Mouse (Mus musculus) heart, postnatal 36 days (tissue): ENCODE data around the gene 4833439L19Rik. TPM values are rescaled to one million over a fixed set of nuclear protein-coding genes. Genes with fewer than 3 reads are reported as not detected.

Experiments used
- DNase-seq, 2 experiments: peaks; one replicate each; pipeline ENCODE4 v3.0.0; 2021 to 2022
- intact Hi-C: fragments of 180-260 bp; cut with DNase I; formaldehyde crosslinking; loops from one replicate; pipeline ENCODE4 v1.15.1; 2025
- microRNA-seq, 2 experiments: library from miRNA; unstranded; fragments of <30 nt; microRNA quantifications; one replicate each; pipeline ENCODE4 v1.2.0; 2021; ENCODE audit warnings: borderline number of aligned reads in 2 of 2
- total RNA-seq, 2 experiments: library from RNA; stranded (reverse); gene quantifications; 2 replicates each; pipeline ENCODE4 v1.2.3; 2021

The 4833439L19Rik gene
- total RNA-seq, 2 experiments from 2014 or later, result 91.5 TPM

GRCm38 (mm10) chr13:54556176-54556575, 9.1 kb downstream of the 4833439L19Rik start:
- DNase-seq, result no peak
- intact Hi-C loops, result no loop called here

GRCm38 (mm10) chr13:54548036-54548435, 17.2 kb downstream of the 4833439L19Rik start:
- intact Hi-C loops, result no loop called here
- DNase-seq, result no peak

- intact Hi-C loops, result no loop called here
Observed at GRCm38 (mm10) chr13:54532134-54532533, 33.1 kb downstream of the 4833439L19Rik start.

GRCm38 (mm10) chr13:54527140-54527539, 38.1 kb downstream of the 4833439L19Rik start:
- DNase-seq, result no peak
- intact Hi-C loops, result no loop called here

More at GRCm38 (mm10) chr13:54532134-54532533, 33.1 kb downstream of the 4833439L19Rik start:
- DNase-seq, result no peak

DNA sequence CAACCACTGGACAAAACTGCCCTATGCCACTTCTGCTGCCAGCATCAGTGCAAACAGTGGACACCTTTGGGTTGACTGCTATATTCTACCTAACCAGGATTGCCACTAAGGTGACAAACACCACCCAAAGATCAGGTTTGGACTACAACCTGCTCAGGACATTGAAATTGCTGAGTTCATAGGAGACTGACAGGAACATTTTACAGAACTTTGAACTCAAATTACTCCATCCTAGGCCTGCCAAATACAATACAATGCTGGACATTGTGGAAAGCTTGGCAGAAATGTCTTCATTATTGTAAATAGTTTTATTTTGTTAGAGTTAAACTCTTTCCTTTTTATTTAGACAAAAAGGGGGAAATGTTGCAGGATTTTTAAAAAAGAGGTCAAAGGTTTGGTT, 44.1 kb downstream of the 4833439L19Rik start:
- DNase-seq, result no peak
- intact Hi-C loops, result no loop called here

DNA sequence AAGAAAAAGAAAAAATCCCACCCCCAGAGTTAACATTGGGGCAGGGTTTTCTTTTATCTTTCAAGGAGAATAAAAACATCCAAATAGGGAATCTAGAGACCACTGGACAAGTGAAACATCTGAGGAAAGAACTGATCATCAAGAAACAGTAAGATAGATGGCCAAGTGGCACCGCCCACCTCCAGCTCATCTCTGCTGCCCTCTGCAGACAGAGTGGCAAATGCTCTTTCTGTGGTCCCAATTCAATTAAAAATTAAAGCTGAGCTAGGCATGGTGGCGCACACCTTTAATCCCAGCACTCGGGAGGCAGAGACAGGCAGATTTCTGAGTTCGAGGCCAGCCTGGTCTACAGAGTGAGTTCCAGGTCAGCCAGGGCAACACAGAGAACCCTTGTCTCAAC, 45.0 kb downstream of the 4833439L19Rik start:
- no peak for DNase-seq
- intact Hi-C loops, result no loop called here

DNA sequence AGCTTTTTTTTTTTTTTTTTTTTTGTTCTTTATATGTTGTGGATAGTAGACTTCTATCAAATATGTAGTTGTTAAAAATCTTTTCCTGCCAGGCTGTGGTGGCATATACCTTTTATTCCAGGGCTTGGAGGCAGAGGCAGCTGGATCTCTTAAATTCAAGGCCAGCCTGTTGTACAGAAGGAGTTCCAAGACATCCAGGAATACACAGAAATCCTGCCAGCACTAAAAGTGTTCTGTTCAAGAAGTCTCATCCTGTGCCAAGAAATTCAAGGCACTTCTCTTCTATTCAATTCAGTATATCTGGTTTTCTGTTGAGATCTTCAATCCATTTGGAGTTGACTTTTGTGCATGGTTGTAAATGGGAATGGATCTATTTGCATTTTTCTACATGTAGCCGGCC, 59.3 kb downstream of the 4833439L19Rik start:
- DNase-seq, result no peak
- intact Hi-C loops, result no loop called here

DNA sequence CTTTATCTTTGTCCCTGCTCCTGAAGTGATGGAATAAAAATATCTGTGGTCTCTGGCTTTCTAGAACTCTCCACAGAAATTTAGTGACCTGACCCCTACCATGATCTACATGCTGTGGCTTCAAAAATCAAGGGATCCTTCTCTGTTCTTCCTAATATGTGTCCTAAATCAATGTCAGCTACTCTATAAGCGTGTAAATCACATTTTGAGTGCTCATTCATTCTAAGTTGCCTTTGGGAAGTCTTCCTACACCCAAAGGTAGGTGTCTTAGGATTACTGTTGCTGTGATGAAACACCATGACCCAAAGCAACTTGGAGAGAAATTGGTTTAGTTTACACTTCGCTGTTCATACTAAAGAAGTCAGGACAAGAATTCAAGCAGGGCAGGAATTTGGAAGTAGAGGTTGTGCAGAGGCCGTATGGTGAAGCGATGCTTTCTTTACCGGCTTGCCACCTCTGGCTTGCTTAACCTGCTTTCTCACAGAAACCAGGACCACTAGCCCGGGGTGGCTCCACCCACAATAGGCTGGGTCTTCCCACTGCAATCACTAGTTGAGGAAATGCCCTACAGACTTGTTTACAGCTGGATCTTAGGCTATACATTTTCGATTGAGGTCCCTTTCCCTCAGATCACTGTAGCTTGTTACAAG, 60.5 kb downstream of the 4833439L19Rik start:
- no peak for DNase-seq
- intact Hi-C loops, result loop anchor here (5.0 kb wide), 1 partner anchor 118 kb away; the partner anchor contains the start of gene Faf2

- DNase-seq, result peak; percentile 77 to 79
- intact Hi-C loops, result loop anchor here (2.0 to 5.0 kb wide), 2 partner anchors 35 to 118 kb away; partner anchors contain the start of genes Faf2 and Thoc3
Observed at GRCm38 (mm10) chr13:54503604-54504521, 61.4 kb downstream of the 4833439L19Rik start, which contains the start of gene Simc1. Simc1 (plus strand) TSS chr13:54503779.

DNA sequence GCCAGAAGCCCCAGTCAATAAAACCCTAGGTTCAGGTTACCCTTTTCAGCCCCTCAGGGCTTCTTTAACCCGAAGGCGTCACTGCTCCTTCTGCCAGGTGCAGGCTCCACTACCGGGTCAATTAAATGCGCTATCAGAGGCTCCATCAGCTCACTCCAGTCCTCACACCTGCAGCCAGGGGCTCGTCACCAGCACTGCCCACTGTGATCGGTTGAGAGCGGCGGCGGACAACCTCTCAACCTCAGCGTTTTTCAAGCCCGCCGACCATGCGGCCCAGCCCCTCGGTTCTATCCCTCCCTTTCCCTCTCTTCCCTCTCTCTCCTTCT, 62.0 kb downstream of the 4833439L19Rik start:
- DNase-seq, result no peak
- intact Hi-C loops, result loop anchor here (2.0 to 5.0 kb wide), 2 partner anchors 34 to 119 kb away; partner anchors contain the start of genes Faf2 and Thoc3

DNA sequence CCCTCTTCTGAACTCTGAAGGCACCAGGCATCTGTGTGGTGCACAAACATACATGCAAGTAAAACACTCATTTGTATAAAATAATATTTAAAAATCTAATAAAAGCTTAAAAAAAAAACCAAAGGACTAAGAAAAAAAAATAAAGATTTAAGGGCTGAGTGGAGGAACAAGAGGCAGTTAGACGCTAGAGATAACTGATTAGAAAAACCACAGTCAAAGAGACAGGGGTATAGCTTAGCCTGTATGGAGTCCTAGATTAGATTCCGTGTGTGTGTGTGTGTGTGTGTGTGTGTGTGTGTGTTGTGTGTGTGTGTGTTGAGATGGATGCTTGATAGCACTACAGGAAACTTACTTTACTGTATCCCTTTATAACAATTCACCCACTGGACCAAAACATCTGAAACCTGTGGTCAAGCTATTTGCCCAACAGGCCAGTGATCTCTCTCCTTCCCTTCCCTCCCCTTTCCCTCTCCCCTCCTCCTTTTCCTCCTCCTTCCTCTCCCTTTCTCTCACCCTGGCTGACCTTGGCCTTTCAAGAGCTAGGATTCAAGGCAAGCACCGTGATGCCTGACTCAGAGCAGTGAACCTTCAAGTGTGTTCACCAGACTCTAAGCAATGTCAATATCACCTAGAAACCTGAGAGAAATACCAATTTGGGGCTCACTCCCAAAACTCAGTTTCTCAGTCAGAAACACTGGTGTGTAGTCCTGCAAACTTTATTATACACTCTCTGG, 63.1 kb downstream of the 4833439L19Rik start:
- intact Hi-C loops, result loop anchor here (2.0 to 5.0 kb wide), 2 partner anchors 33 to 120 kb away; partner anchors contain the start of genes Faf2 and Thoc3
- no peak for DNase-seq

GRCm38 (mm10) chr13:54501352-54501751, 63.9 kb downstream of the 4833439L19Rik start:
- intact Hi-C loops, result loop anchor here (5.0 kb wide), 1 partner anchor 121 kb away; the partner anchor contains the start of gene Faf2
- no peak for DNase-seq

Small RNAs within 50 kb of the gene (microRNA-seq; reads per million reads assigned to microRNA genes)
- gene Gm24195, result 0 reads per million in 2 experiments

Other genes with a start within 250 kb of the 4833439L19Rik start
- 1 to 10 TPM; 2.3 to 3.3 TPM for gene Cplx2, start 194.1 kb downstream of the 4833439L19Rik start, total RNA-seq
- 10 to 100 TPM; 18.7 to 21.4 TPM for gene Thoc3, start 96.6 kb downstream of the 4833439L19Rik start, total RNA-seq
- 1 to 10 TPM; 1.3 to 2.1 TPM for gene Simc1, start 61.7 kb downstream of the 4833439L19Rik start, total RNA-seq
- gene Arl10, start 9.6 kb upstream of the 4833439L19Rik start, total RNA-seq, result 1 to 10 TPM; 6.8 to 7.3 TPM
- 10 to 100 TPM; 16.5 to 17.3 TPM for gene Nop16, start 24.7 kb upstream of the 4833439L19Rik start, total RNA-seq
- gene Higd2a, start 24.8 kb upstream of the 4833439L19Rik start, total RNA-seq, result 100 to 1,000 TPM; 194 to 196 TPM
- gene Cltb, start 45.9 kb upstream of the 4833439L19Rik start, total RNA-seq, result 100 to 1,000 TPM in 1 of 2 experiments, 10 to 100 TPM in 1; 97.1 to 104 TPM
- gene Faf2, start 56.3 kb upstream of the 4833439L19Rik start, total RNA-seq, result 10 to 100 TPM; 21.3 to 23.0 TPM
- gene Rnf44, start 128.5 kb upstream of the 4833439L19Rik start, total RNA-seq, result 10 to 100 TPM; 50.1 to 54.7 TPM
- not detected for gene Cdhr2, start 136.0 kb upstream of the 4833439L19Rik start, total RNA-seq
- gene Gprin1, start 184.4 kb upstream of the 4833439L19Rik start, total RNA-seq, result not detected
- not detected for gene Sncb, start 201.2 kb upstream of the 4833439L19Rik start, total RNA-seq
- not detected for gene Eif4e1b, start 218.6 kb upstream of the 4833439L19Rik start, total RNA-seq
- 10 to 100 TPM in 1 of 2 experiments, 1 to 10 TPM in 1; 7.6 to 13.0 TPM for gene Tspan17, start 223.9 kb upstream of the 4833439L19Rik start, total RNA-seq